Mouse (Mus musculus): Measurements from ENCODE around the gene Cyp4x1.

DNA sequence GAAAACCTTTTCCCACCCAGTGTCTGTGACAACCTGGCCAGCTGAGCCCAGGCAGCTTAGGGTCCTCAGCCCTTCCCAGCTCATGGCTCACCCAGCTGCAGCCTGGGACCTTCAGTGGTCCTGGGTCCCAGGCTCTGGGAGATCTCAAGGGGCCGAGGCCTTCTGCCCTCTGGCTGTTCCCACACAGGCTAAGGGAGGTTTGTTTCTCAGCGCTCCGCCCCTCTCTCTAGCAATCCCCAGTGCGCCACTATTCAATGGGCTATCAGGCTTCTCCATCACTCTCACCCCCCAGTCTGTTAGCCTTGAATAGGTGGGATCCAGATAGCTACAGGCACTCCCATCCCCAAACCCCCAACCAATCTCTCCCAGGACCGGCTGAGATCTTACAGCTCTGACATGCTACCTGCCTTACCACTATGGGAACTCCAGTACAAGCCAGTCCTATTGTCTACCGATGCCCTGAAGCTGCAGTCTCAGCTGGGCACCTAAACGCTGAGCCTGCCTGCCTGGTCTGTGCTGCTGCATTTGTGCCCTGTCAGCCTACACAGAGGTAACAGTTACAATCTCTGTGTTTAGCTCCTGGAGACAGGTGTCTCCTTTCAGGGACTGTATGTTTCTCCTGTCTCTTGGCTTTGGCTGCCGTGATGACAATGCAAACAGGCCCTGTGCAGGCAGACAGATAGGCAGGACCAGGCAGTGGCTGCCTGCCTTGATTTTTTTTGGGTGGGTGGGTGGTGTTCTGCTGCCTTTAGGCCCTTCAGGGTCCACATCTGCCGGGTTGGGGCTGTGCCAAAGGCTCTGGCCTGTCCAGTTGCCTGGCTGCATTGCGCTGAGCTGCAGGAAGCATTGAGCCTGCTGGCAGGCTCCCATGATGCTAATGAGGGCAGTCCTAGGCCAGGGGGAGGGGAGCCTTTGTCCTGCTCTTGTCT is 54.9 kb downstream of the Cyp4x1 start:
- TF ChIP-seq CTCF (IDR thresholded peaks at IDR 0.05; ENCODE audit: low read depth) (no peak), EP300 (IDR thresholded peaks at IDR 0.05; ENCODE audit: low read depth) (no peak)

Measured in heart, postnatal 0 days (tissue).